Mouse (Mus musculus): ENCODE measurements at regions not wholly inside any gene's neighbourhood (a gene's known extent, or its start where the extent isn't known, plus 50 kb on each side); places are given as distances from the start of the nearest gene placed in this dataset.

DNA sequence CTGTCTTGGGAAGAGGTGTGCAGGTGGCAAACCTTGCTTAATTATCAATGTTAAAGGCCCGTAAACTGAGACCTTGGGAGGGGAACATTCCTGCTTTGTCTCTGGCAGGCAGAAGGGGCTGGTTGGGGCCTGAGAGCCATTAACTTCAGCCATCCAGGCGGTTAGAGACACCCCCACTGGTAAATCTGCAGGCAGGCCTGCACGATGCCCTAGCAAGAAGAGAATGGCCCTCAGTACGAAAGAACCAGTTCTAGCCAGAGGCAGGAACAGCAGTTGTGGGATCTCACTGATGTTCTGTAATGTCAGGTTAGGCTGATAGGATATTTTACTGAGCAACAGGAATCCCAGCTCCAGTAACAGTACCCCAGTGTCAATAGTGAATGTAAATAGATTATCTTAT is 70.5 kb downstream of the Apip start:
- DNase-seq = no peak

DNA sequence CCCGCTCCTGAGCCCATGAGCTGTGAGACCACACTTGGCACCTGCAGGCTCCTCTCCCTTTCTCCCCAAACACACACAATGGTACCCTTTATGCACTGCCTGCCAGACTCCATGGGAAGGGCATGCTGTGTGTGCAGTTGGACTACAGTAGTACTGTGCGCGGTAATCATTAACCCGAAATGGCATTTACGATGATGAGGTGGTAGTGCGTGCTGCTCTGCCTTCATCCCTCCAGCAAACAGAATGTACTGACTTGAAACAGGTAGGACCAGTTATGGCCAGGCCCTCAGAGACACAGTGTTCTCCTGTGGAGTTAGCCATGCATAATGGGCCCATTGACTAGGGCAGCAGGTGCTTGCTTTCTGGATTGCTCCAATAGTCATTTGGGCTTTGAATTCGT is 70.9 kb downstream of the Apip start:
- DNase-seq = no peak

DNA sequence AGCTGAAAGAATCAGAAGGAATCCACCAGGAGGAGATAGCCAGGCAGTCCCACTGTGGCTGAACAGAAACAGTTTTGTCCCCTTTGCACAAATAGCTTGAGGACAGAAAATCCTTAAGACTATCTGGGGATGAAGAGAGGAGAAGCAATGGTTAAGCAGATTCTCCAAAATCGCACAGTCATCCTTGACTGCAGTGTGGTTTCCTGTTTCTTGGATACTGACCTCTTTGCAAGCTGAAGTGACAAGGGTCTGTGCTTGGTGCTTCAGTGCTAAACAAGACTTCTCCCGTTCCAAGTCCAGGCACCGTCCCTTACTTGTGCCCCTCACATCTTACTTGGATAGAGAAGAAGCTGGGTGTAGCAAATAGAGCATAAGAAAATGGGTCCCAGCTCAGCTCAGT is 71.6 kb downstream of the Apip start:
- DNase-seq = no peak

DNA sequence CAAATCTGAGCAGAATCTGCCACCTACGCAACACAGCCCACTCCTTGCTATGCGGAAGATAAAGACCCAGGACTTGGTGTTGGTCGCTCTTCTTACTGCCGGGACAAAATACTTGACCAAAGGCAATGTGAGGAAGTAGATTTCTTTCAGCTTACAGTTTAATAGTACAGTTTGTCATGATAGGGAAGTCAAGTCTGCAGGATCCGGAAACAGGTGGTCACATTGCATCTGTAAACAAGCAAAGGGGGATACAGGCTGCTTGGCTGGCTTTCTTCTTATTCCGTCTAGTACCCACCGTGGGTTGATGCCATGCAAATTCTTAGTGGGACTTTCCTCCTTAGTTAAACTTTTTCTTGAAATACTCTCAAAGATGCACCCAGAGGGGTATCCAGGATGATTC is 72.7 kb downstream of the Apip start:
- DNase-seq = no peak

DNA sequence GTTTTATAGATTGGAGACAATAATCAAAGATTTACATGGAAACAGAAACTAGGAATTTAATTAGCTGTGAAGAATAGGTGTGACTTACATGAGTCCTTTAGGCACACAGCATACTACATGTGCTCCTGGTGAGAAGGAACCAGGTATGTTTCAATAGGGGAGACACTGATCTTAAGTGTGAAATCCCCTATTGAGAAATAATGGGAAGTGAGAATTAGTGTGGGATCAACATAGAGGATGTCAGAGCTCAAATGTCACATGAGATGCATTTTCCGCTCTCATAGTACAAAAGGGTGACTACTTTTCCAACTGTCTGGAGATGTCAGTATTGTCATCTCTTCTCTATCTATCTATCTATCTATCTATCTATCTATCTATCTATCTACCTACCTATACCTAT is 79.8 kb downstream of the Apip start:
- DNase-seq = no peak

DNA sequence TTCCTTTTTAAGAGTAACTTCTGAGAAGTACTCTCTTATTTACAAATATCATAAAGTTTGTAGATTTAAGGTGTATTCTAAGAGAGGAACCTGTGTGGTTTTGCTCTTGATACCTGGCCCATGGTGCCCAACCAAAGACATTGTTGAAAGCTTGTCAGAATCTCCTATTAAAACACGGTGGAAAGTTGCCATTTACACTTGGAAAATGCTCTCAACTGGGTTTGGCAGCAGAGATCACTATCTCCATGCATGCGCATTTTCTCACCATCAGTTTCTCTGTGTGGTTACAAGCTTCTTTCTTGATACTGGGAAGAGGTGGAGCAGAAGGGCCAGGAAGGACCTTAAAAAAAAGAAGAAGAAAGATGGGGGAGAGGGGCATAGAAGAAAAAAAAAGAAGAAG is 94.3 kb downstream of the Apip start:
- DNase-seq = peak; percentile 48 to 56

DNA sequence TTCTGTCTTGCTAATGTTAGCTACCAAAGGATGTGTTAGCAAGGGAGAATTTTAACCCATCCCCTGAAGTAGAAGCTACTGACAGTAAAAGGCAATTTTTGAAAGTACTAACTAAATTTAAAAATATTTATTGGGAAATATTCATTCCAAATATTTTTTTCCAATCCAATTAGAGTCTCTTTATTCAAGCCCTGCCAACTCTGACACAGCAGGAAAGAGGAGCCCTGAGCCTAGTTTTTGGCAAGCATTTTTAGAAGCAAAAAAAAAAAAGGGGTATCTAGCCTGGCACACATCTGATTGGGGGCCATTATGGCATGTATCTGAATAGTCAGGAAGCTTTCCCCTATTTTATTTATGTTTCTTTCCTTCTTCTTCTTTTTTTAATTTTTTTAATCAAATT is 94.8 kb downstream of the Apip start:
- DNase-seq = peak; percentile 58 to 70

DNA sequence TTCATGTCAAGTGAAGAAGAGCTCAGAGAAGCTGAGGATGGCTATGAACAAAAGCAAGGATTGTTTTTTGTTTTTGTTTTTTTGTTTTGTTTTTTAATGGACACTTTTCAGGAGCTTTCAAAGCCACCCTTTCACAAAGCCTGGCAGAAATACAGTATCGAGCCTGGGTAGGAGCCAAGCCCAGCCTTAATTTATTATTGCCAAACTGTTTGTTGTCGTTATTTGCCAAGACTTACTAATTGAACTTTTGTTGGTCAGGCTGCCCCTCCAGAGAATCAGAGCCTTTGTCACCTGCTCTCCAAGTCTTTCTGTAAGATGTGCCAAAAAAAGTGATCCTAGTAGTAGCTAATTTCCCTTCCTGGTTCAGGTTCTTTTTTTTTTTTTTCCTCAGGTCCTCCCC is 103.9 kb downstream of the Apip start:
- DNase-seq = peak; percentile 28 to 45

DNA sequence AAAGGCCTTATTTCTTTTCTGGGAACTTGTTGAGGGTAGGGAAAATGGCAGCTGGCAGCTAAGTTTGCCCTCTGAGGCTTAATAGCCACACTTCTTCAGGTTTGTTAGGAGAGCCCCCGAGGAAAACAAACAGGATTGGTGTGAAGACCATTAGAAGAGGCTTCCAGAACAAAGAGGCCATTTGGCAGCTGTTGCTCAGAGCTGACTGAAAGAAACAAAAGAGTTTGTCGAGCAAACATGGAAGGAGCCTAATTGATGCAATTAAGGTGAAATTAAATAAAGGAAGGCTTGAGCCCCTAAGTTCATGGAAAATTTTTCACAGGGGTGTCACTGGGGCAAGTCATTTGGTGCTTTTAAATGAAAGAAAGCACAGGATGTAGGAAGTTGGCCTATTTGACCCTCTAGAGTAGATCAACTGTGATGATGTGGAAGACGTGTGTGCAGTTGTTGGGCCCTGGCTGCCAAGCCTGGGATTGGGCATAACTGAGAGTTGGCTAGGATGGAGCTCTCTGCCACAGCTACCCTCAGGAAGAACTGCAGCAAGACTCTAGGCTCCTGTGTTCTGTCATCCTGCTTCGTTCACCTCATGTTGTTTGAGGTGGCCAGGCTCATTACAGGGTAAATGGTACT is 106.9 kb downstream of the Apip start:
- no peak for DNase-seq

DNA sequence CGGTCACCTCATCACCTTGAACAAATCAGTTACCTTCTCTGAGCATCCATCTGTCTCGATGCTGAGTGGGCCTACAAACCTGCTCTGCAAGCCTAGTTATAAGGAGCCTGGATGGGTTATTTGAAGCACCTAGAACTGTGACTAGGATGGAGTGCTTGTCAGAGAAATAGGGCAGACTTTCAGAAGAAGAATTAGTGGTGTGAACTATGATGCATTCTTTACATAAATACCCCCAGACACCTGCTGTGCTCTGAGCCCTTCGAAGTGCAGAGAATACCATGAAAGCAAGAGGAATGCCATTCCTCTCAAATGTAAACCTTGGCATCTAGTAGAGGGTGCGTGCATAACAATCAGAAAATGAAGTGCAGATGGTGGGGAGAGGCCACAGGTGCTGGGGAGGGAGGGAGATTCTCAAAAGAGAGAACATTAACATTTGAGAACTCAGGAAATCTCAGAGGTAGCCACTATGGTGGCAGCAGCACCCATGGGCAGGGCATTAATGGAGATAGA is 113.3 kb downstream of the Apip start:
- no peak for DNase-seq

DNA sequence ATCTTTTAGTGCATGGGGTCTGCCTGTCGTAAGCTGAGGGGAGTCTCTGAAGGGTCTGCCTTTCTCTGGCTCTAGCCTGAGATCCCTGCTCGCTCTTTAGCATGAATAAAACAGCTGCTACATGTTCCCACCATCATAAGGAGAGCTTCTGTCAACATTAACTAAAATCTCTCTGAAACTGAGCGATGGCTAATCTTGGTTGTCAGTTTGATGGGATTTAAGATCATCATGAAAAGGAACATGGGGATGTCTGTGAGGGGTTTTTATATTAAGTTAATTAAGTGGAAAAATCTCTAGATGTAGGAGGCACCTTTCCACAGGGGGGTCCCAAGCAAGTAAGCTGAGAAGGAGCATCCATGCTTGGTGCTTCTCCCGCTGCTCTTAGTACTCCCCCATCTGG is 110.5 kb downstream of the Ehf start:
- DNase-seq = no peak

DNA sequence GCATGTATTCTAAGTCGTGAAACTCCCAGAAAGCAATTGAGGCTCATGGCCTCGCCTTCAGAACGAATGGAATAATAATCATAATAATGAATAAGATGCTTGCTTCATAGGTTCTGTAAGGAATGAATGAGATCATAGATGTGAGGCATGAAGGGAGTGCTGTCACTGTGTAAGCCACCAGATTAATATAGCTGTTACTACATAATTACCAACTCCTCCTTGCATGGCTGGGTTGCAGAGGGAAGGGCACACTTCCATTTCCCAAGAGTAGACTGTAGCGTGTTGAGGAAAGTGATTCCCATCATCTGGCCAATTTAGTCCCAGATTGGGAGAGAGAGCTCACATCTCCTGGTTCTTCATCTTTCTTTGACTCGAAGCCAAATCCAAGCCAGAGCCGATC is 102.8 kb downstream of the Ehf start:
- peak in 1 of 2 experiments; percentile 11 for DNase-seq

DNA sequence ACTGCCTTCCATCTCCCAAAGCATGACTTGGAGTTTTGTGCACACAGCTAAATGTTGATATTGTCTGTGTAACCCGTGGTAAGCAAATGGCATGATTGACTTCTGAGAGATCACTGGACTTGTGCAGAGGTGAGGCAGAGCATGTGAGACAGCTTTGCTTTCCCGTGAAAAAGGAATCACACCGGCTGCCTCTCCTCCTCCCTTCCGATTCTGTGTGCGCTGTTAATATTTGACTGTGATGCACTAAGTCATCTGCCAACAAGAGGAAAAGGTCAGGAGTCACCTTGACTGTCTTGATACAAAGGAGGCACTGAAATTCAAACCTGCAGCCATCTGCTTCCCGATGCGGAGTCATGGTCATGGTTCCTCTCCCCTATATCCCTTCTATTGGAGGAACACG is 98.0 kb downstream of the Ehf start:
- DNase-seq = no peak

DNA sequence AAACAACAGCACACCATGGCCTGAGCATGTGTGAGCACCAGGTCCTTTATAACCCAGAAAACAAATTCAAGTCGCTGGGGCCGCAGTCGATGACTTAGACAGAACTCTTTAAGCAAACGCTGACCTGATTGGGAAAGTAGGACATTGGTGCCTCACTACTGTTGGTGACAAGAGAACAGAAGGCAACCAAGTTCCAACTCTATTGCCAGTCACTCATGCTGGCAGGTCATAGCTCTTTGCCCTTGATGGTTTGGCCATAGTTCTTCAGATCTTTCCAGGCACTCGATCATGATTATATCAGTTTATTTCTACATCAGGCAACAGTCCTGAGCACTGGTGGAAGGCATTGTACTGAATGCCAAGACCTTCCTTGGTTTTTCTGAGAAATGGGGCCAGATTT is 94.7 kb downstream of the Ehf start:
- no peak for DNase-seq

DNA sequence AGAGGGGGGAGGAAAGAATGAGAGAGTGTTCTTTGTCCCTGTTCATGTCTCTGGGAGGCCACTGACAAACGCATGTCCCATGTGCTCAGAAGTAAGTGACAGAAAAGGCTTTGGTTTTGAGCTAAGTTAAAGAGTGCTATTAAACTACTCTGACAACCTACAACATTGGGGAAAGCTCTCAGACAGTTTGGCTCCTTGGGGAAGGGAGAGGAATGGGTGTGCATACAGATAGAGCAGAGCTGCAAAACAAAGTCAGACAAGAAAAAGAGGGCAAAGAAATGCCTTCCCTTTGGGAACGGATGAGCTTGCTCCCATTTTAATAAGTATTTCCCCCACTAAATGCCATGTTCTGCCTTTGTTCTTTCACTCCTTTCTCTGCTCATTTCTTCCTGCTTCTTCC is 94.0 kb downstream of the Ehf start:
- no peak for DNase-seq

DNA sequence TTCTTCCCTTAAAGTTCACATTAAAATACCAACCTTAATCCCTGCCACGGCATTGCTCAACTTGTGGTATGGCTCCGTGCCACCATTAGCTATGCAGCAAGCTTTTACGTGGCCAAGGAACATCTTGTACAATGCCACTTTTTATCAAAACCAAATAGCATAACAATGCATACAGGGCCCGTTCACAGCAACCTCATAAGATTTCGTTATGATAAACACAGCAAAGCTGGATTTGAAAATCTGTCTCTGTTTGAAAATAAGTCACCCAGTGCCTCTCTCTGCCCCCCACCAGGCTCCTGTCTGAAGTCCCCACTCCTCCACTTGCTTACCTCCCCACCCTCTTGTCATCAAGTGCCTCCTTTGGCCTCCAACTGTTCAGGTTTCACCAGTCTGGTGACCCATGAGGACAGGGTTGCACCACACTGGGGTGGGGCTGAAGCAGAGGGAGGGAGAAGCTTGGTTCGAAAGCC is 93.5 kb downstream of the Ehf start:
- no peak for DNase-seq

DNA sequence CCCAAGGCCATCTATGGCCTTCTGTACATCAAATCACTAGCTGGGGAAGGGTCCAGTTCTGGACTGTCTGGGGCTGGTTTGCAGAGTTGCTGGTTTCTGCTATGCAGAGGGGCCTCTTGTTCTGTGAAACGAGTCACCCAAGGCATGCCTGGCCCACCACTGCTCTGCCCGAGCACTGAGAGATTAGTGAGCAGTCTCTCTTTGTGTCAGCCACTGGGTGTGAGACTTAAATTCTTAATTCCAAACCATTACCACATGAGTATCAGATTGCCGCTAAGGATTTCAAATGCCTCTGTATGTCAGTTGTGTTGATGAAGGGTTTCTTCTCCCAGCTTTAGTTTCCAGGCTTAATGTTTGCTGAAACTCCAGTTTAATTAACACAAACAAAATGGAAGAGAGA is 91.9 kb downstream of the Ehf start:
- DNase-seq = no peak

All from cerebellum, postnatal 10 days (tissue).